Mouse (Mus musculus) heart, embryonic 16.5 days (tissue): Measurements from ENCODE around the gene Utrn. TPM values are rescaled to one million over a fixed set of nuclear protein-coding genes. Genes with fewer than 3 reads are reported as not detected.

Source experiments
- ATAC-seq: fragments of 200-750 bp; cut with Nextera tagmentation; replicated peaks from 2 replicates; pipeline ENCODE4 v1.8.0; 2017; ENCODE audit warnings: moderate number of reproducible peaks; ENCODE audit not compliant: insufficient read depth, low FRiP score; ENCODE audit errors: extremely low read depth
- H3K27ac ChIP-seq: fragments of 300-500 bp; sonication (generic); 2 replicates; pipeline ENCODE4 v1.5.1; 2014; ENCODE audit warnings: mild to moderate bottlenecking, low read length, control low read depth, moderate library complexity
- H3K27me3 ChIP-seq: fragments of 300-500 bp; sonication (generic); 2 replicates; pipeline ENCODE4 v1.6.1; 2014; ENCODE audit warnings: low read length, mixed read lengths; ENCODE audit not compliant: control insufficient read depth, insufficient read depth
- H3K36me3 ChIP-seq: fragments of 300-500 bp; sonication (generic); 2 replicates; pipeline ENCODE4 v1.6.1; 2014; ENCODE audit not compliant: control insufficient read depth, insufficient read depth
- H3K4me1 ChIP-seq: fragments of 300-500 bp; sonication (generic); 2 replicates; pipeline ENCODE4 v1.6.1; 2014; ENCODE audit warnings: low read length, mixed read lengths; ENCODE audit not compliant: control insufficient read depth, insufficient read depth
- H3K4me2 ChIP-seq: fragments of 300-500 bp; sonication (generic); 2 replicates; pipeline ENCODE4 v1.6.1; 2014; ENCODE audit warnings: low read depth, mild to moderate bottlenecking, control low read depth, low read length
- H3K4me3 ChIP-seq: fragments of 300-500 bp; sonication (generic); 2 replicates; pipeline ENCODE4 v1.5.1; 2014; ENCODE audit warnings: mild to moderate bottlenecking, control low read depth, low read length
- H3K9ac ChIP-seq: fragments of 300-500 bp; sonication (generic); 2 replicates; pipeline ENCODE4 v1.6.1; 2014; ENCODE audit warnings: low read length, control low read depth
- H3K9me3 ChIP-seq: fragments of 300-500 bp; sonication (generic); replicated peaks from 2 replicates; pipeline ENCODE4 v1.6.1; 2016; ENCODE audit warnings: low read length; ENCODE audit not compliant: control insufficient read depth
- WGBS: fragments of 180-500 bp; shearing (Covaris S2); extraction: QIAGEN DNeasy Blood & Tissue Kit; methylation state at CpG from one replicate; pipeline ENCODE4 v1.1.7; 2014; 5-methylcytosine and 5-hydroxymethylcytosine counted together
- polyA plus RNA-seq: library from polyadenylated mRNA; unstranded; fragments of >200 nt; fragmentation: Nextera tagmentation; extraction: Ambion mirVana; gene quantifications from 2 replicates; pipeline ENCODE4 v1.2.1, GENCODE M21; 2015

The Utrn gene
- polyA plus RNA-seq, 1 experiment from 2014 or later, result 65.7 TPM

- Histone ChIP-seq H3K4me3 (no peak overlapping the region), H3K9me3 (no peaks in the 10 kb centered on the region), H3K9ac (no peak overlapping the region), H3K4me2 (no peak overlapping the region; the same call in 1 of the 2 replicates), H3K27ac (no peak overlapping the region), H3K36me3 (no peaks in the 10 kb centered on the region), H3K27me3 (no peaks in the 10 kb centered on the region), H3K4me1 (peaks cover 17% of the 10 kb centered on the region)
- WGBS, result 43% methylated on average over 5 of the region's 5 CpGs
- ATAC-seq, result no peak
These were observed 319.9 kb downstream of the Utrn start for GRCm38 (mm10) chr10:12549261-12549660.

GRCm38 (mm10) chr10:12548616-12549084 is 320.5 kb downstream of the Utrn start:
- Histone ChIP-seq H3K4me2 (peak overlapping the region; percentile 69), H3K27ac (no peak overlapping the region), H3K36me3 (no peaks in the 10 kb centered on the region), H3K4me3 (peak overlapping the region; percentile 48), H3K4me1 (peaks cover 17% of the 10 kb centered on the region), H3K27me3 (no peaks in the 10 kb centered on the region), H3K9me3 (no peaks in the 10 kb centered on the region), H3K9ac (peak overlapping the region; percentile 57)
- peak; percentile 49 for ATAC-seq
- 2% methylated on average over 13 of the region's 13 CpGs for WGBS

GRCm38 (mm10) chr10:12547037-12547625 is 322.0 kb downstream of the Utrn start:
- peaks cover 17% of the 10 kb centered on the region for H3K4me1 ChIP-seq
- H3K4me2 ChIP-seq, result no peak overlapping the region
- 54% methylated on average over 6 of the region's 6 CpGs for whole genome bisulfite sequencing
- no peak for ATAC-seq
- H3K9ac ChIP-seq, result no peak overlapping the region
- H3K27me3 ChIP-seq, result no peaks in the 10 kb centered on the region
- H3K36me3 ChIP-seq, result no peaks in the 10 kb centered on the region
- no peak overlapping the region for H3K4me3 ChIP-seq
- no peaks in the 10 kb centered on the region for H3K9me3 ChIP-seq
- no peak overlapping the region for H3K27ac ChIP-seq

GRCm38 (mm10) chr10:12545440-12545839 is 323.7 kb downstream of the Utrn start:
- no peak for ATAC-seq
- no peak overlapping the region for H3K4me3 ChIP-seq

GRCm38 (mm10) chr10:12541757-12542156 is 327.4 kb downstream of the Utrn start:
- Histone ChIP-seq H3K9ac (no peak overlapping the region), H3K36me3 (no peaks in the 10 kb centered on the region), H3K4me2 (no peak overlapping the region), H3K4me1 (no peaks in the 10 kb centered on the region), H3K4me3 (no peak overlapping the region), H3K9me3 (no peaks in the 10 kb centered on the region), H3K27ac (no peak overlapping the region), H3K27me3 (no peaks in the 10 kb centered on the region)
- 86% methylated on average over 1 of the region's 1 CpGs for WGBS
- no peak for ATAC-seq

More at GRCm38 (mm10) chr10:12545440-12545839, 323.7 kb downstream of the Utrn start:
- no peaks in the 10 kb centered on the region for H3K9me3 ChIP-seq
- no peak overlapping the region for H3K9ac ChIP-seq
- H3K36me3 ChIP-seq, result no peaks in the 10 kb centered on the region
- 82% methylated on average over 2 of the region's 2 CpGs for WGBS
- no peaks in the 10 kb centered on the region for H3K27me3 ChIP-seq
- H3K4me2 ChIP-seq, result no peak overlapping the region
- H3K4me1 ChIP-seq, result peaks cover 14% of the 10 kb centered on the region
- H3K27ac ChIP-seq, result no peak overlapping the region

GRCm38 (mm10) chr10:12535272-12535671 is 333.9 kb downstream of the Utrn start:
- Histone ChIP-seq H3K4me1 (no peaks in the 10 kb centered on the region), H3K4me3 (no peak overlapping the region), H3K4me2 (no peak overlapping the region), H3K27ac (no peak overlapping the region), H3K27me3 (no peaks in the 10 kb centered on the region), H3K9me3 (no peaks in the 10 kb centered on the region), H3K36me3 (no peaks in the 10 kb centered on the region), H3K9ac (no peak overlapping the region)
- ATAC-seq, result no peak
- WGBS, result 100% methylated on average over 1 of the region's 1 CpGs

GRCm38 (mm10) chr10:12534801-12535200 is 334.4 kb downstream of the Utrn start:
- WGBS, result 73% methylated on average over 3 of the region's 3 CpGs
- H3K9me3 ChIP-seq, result no peaks in the 10 kb centered on the region
- H3K27ac ChIP-seq, result no peak overlapping the region
- H3K4me3 ChIP-seq, result no peak overlapping the region
- no peaks in the 10 kb centered on the region for H3K27me3 ChIP-seq
- H3K4me1 ChIP-seq, result no peaks in the 10 kb centered on the region
- H3K9ac ChIP-seq, result no peak overlapping the region
- no peak overlapping the region for H3K4me2 ChIP-seq
- H3K36me3 ChIP-seq, result no peaks in the 10 kb centered on the region
- ATAC-seq, result no peak

GRCm38 (mm10) chr10:12534301-12534700 is 334.9 kb downstream of the Utrn start:
- Histone ChIP-seq H3K4me1 (no peaks in the 10 kb centered on the region), H3K4me3 (no peak overlapping the region), H3K9ac (no peak overlapping the region), H3K9me3 (no peaks in the 10 kb centered on the region), H3K4me2 (no peak overlapping the region), H3K36me3 (no peaks in the 10 kb centered on the region), H3K27ac (no peak overlapping the region), H3K27me3 (no peaks in the 10 kb centered on the region)
- ATAC-seq, result no peak
- WGBS, result 74% methylated on average over 3 of the region's 3 CpGs

GRCm38 (mm10) chr10:12522078-12522477 is 347.1 kb downstream of the Utrn start:
- no peak overlapping the region for H3K27ac ChIP-seq
- ATAC-seq, result no peak
- no peak overlapping the region for H3K4me3 ChIP-seq
- H3K9ac ChIP-seq, result no peak overlapping the region
- no peak overlapping the region for H3K4me2 ChIP-seq
- no peaks in the 10 kb centered on the region for H3K27me3 ChIP-seq
- peaks cover 5% of the 10 kb centered on the region for H3K4me1 ChIP-seq
- H3K36me3 ChIP-seq, result peaks cover 8% of the 10 kb centered on the region
- WGBS, result 21% methylated on average over 1 of the region's 1 CpGs
- H3K9me3 ChIP-seq, result peaks cover 3% of the 10 kb centered on the region; the same call in 1 of the 2 replicates
